Mouse (Mus musculus) lung, postnatal 0 days (tissue): ENCODE measurements around the gene Reg4.

Source experiments
- CTCF ChIP-seq: IDR thresholded peaks from 2 replicates; pipeline ENCODE4 v1.5.1; 2016; ENCODE audit warnings: antibody characterized with exemption, mild to moderate bottlenecking
- EP300 ChIP-seq: IDR thresholded peaks from 2 replicates; pipeline ENCODE4 v1.6.1; 2016; ENCODE audit warnings: antibody characterized with exemption, mild to moderate bottlenecking, control low read depth

- no peak for TF ChIP-seq CTCF
- TF ChIP-seq EP300: no peak
Measured at GRCm38 (mm10) chr3:98282422-98282821, 60.5 kb downstream of the Reg4 start.
